Mouse (Mus musculus) kidney, adult 18-20 months (tissue): ENCODE data around the gene Borcs6.
A peak's percentile ranks its signal among the peaks of the same experiment; 100 is the strongest.

Experiments used
- DNase-seq: peaks from one replicate; pipeline ENCODE4 v3.0.0; 2021

Gene Borcs6

GRCm38 (mm10) chr11:69072234-69072633 is 12.7 kb downstream of the Borcs6 start:
- no peak for DNase-seq

DNA sequence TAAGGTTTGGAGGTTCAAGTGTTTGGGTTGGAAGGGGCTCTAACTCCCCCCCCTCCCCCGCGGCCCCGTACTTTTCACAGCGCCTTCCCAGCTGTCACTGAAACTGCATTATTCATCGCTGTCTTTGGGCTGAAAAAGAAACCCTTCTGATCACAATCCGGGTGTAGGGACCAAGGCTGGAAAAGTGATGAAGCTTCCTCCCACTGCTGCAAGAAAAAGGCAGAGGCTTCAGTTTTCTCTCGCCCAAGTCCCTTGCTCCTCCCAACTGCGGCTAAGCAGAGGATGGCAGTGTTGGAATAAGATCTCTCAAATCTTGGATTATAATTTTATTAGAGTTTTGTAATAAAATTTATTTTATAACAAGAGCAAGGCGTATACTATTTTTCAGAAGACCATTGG is 13.1 kb downstream of the Borcs6 start:
- DNase-seq, result peak; percentile 6

- peak; percentile 82 for DNase-seq
Observed at GRCm38 (mm10) chr11:69073065-69073888, 13.8 kb downstream of the Borcs6 start.

DNA sequence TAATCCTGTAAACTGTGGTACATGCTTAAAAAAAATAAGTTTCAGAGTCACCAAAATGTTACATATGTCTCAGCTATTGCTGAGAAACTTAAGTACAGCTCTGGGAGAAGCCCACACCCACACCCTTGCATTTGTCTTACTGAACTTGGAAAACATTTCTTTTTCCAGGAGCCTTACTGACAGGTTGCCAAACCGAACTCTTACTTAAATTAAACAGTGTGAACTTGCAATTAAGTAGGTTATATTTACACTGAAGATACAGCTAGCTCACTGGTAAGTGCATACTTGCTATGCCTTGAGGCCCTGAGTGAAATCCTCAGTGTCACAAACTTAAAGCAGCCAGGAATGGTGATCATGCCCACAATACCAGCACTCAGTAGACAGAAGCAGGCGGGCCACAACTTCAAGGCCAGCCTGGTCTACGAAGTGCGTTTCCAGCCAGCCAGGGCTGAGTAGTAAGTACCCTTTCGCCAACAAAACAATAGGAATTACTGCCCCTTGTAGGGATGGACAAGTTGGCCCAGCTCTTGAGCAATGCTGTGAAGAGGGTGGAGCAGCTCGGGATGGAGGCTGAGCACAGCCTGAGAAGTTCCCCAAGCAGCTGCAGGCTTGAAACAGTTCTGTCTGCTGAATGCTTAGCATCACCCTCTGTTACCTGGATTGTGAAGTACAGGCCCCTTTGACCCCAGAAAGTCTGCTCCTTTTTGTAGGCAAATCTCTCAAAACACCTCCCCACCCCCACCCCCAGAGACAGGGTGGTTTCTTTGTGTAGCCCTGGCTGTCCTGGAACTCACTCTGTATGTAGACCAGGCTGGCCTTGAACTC is 14.6 kb downstream of the Borcs6 start:
- DNase-seq, result no peak

DNA sequence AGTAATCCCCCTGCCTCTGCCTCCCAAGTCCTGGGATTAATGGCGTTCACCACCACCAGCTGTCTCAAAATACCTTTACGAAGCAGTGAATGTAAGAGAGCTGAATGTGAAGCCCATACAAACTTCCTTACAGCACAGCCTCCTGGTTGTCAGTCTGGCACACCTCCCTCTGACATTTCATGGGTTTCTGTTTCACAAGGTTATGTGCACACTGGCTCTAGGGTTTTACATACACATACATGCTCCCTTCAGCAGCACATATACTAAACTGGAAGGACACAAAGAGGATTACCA is 15.2 kb downstream of the Borcs6 start:
- DNase-seq, result no peak

- DNase-seq, result no peak
Observed at GRCm38 (mm10) chr11:69075764-69076479, 16.4 kb downstream of the Borcs6 start.

DNA sequence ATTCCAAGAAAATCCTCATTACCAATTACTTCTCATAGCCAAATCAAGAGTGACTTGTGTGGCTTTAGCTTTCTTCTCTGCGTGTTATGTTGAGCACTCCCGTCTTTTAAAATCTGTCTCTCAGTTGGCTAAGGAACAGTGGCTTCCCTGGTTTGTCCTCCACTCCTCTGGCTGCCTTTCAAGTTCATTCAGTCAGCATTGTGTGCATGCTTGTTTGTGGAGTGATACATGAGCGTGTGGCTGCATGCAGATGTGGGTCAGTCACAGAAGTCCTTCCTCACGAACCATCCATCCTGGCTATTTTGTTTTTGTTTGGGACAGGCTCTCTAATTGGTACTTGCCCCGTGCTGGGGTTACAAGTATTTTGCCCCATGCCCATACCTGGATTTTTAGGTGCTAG is 17.1 kb downstream of the Borcs6 start:
- no peak for DNase-seq

DNA sequence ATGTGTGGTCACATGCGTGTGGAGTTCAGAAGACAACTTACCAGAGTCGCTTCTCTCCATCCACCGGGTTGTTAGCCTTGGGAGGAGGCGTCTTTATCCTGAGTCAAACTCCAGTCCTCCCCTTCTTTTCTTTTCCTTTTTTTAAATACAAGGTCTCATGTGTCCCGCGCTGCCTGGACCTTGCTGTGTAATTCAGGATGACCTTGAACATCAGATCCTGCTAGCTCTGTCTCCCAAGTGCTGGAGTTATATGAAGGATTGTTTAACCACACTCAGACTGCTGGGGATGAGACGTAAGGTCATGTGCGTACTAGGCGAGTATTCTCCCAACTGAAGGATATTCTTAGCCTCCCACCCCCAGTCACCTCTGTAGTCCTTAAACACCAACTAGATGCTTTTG is 17.8 kb downstream of the Borcs6 start:
- no peak for DNase-seq

DNA sequence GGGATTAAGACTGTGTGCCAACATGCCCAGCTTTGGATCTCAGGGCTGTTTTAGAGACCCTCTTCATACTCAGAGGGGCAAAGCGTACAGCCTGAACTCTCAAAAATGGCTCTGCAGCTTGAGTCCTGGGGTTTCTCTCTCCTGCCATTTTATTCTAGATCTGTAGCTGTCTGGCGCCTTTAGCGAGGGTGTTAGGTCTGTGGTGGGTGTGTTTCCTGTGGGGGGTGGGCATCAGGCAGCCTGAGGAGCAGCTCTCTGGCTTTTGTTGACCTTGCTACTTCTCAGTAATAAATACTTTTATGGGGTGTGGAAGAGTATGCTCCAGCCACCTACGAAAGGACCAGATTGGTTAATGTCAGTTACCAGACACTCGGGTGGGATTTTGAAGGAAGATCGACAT is 18.5 kb downstream of the Borcs6 start:
- no peak for DNase-seq

GRCm38 (mm10) chr11:69078805-69079438 is 19.4 kb downstream of the Borcs6 start:
- no peak for DNase-seq

GRCm38 (mm10) chr11:69080102-69080854 is 20.8 kb downstream of the Borcs6 start:
- no peak for DNase-seq

GRCm38 (mm10) chr11:69080855-69081222 is 21.3 kb downstream of the Borcs6 start:
- no peak for DNase-seq

- DNase-seq, result no peak
Observed at GRCm38 (mm10) chr11:69081613-69082012, 22.1 kb downstream of the Borcs6 start.

- DNase-seq, result no peak
Observed at GRCm38 (mm10) chr11:69085608-69086007, 26.1 kb downstream of the Borcs6 start.

- no peak for DNase-seq
Observed at GRCm38 (mm10) chr11:69086390-69086789, 26.9 kb downstream of the Borcs6 start.

GRCm38 (mm10) chr11:69087082-69087481 is 27.6 kb downstream of the Borcs6 start:
- DNase-seq, result no peak

- DNase-seq, result no peak
Observed at GRCm38 (mm10) chr11:69087597-69087996, 28.1 kb downstream of the Borcs6 start.

DNA sequence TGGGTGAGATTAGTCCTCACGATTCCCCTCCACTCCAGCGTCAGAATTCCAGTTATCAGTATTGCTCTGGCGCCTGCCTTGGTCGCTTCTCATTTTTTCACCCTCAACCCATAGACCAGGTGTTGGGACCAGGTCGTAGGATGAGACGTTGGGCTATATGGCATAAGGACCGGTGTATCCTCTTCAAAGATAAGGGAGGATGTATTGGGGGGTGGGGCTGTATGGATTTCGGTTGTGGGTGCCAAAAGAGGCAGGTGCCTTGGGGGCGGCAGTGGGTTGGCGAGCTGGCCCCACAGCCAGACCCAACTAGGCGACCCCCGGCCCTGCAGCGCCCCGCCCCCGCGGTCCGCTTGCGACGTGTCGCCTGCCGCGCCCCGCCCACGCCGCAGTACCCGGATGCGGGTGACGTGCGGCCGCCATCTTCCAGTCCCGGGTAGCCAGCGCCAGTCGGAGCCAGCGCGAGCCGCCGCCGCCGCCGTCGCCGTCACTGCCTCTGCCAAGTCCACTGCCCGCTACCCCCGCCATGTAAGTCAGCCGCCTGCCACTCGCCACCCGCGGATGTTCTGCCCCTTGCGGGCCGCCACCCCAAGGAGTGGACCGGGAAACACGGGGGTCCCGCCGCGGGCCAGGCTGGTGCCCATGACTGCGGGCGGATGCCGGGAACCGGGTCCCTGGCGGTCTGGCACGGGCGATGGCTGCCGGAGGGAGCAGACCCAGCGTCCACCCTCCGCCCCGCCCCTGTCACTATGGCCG is 28.8 kb downstream of the Borcs6 start, which contains the start of gene Vamp2:
Gene Vamp2 (plus strand): TSS at position 388 of the 753 bp plus-strand sequence.
- peak; percentile 94 for DNase-seq

GRCm38 (mm10) chr11:69088856-69089615 is 29.5 kb downstream of the Borcs6 start:
- DNase-seq, result peak; percentile 68

- DNase-seq, result no peak
Observed at GRCm38 (mm10) chr11:69089616-69090290, 30.2 kb downstream of the Borcs6 start.
